Mouse (Mus musculus): ENCODE results near the gene Ndufaf2.

The Ndufaf2 gene

GRCm38 (mm10) chr13:108039902-108040301 is 118.5 kb downstream of the Ndufaf2 start:
- no peak for DNase-seq (ENCODE audit: low spot score in 2 of 2)

- no peak for DNase-seq (ENCODE audit: low spot score in 2 of 2)
These were observed 119.0 kb downstream of the Ndufaf2 start for GRCm38 (mm10) chr13:108039375-108039774.

GRCm38 (mm10) chr13:108032789-108033188 is 125.6 kb downstream of the Ndufaf2 start:
- DNase-seq (ENCODE audit: low spot score in 2 of 2) = no peak

- DNase-seq (ENCODE audit: low spot score in 2 of 2) = no peak
These were observed 132.6 kb downstream of the Ndufaf2 start for GRCm38 (mm10) chr13:108025802-108026201.

GRCm38 (mm10) chr13:108017349-108017748 is 141.1 kb downstream of the Ndufaf2 start:
- DNase-seq (ENCODE audit: low spot score in 2 of 2) = no peak

GRCm38 (mm10) chr13:108015166-108015565 is 143.3 kb downstream of the Ndufaf2 start:
- DNase-seq (ENCODE audit: low spot score in 2 of 2) = no peak

- no peak for DNase-seq (ENCODE audit: low spot score in 2 of 2)
These were observed 144.6 kb downstream of the Ndufaf2 start for GRCm38 (mm10) chr13:108013839-108014238.

- no peak for DNase-seq (ENCODE audit: low spot score in 2 of 2)
These were observed 145.3 kb downstream of the Ndufaf2 start for GRCm38 (mm10) chr13:108013110-108013509.

- DNase-seq (ENCODE audit: low spot score in 2 of 2) = no peak
These were observed 150.6 kb downstream of the Ndufaf2 start for GRCm38 (mm10) chr13:108007861-108008260.

- no peak for DNase-seq (ENCODE audit: low spot score in 2 of 2)
These were observed 162.1 kb downstream of the Ndufaf2 start for GRCm38 (mm10) chr13:107996301-107996700.

- DNase-seq (ENCODE audit: low spot score in 2 of 2) = no peak
These were observed 163.2 kb downstream of the Ndufaf2 start for GRCm38 (mm10) chr13:107995211-107995610.

GRCm38 (mm10) chr13:107992573-107992972 is 165.8 kb downstream of the Ndufaf2 start:
- DNase-seq (ENCODE audit: low spot score in 2 of 2) = no peak

GRCm38 (mm10) chr13:107984641-107985040 is 173.8 kb downstream of the Ndufaf2 start:
- no peak for DNase-seq (ENCODE audit: low spot score in 2 of 2)

GRCm38 (mm10) chr13:107984186-107984585 is 174.2 kb downstream of the Ndufaf2 start:
- no peak for DNase-seq (ENCODE audit: low spot score in 2 of 2)

- no peak for DNase-seq (ENCODE audit: low spot score in 2 of 2)
These were observed 175.1 kb downstream of the Ndufaf2 start for GRCm38 (mm10) chr13:107983231-107983847.

- DNase-seq (ENCODE audit: low spot score in 2 of 2) = no peak
These were observed 179.0 kb downstream of the Ndufaf2 start for GRCm38 (mm10) chr13:107979461-107979860.

- no peak for DNase-seq (ENCODE audit: low spot score in 2 of 2)
These were observed 181.4 kb downstream of the Ndufaf2 start for GRCm38 (mm10) chr13:107976886-107977656.

- no peak for DNase-seq (ENCODE audit: low spot score in 2 of 2)
These were observed 186.0 kb downstream of the Ndufaf2 start for GRCm38 (mm10) chr13:107972451-107972850.

GRCm38 (mm10) chr13:107971868-107972267 is 186.6 kb downstream of the Ndufaf2 start:
- no peak for DNase-seq (ENCODE audit: low spot score in 2 of 2)

GRCm38 (mm10) chr13:107970422-107971142 is 187.8 kb downstream of the Ndufaf2 start:
- DNase-seq (ENCODE audit: low spot score in 2 of 2) = no peak

- DNase-seq (ENCODE audit: low spot score in 2 of 2) = no peak
These were observed 188.4 kb downstream of the Ndufaf2 start for GRCm38 (mm10) chr13:107969961-107970391.

- no peak for DNase-seq (ENCODE audit: low spot score in 2 of 2)
These were observed 193.8 kb downstream of the Ndufaf2 start for GRCm38 (mm10) chr13:107964616-107965015.

GRCm38 (mm10) chr13:107963471-107963870 is 195.0 kb downstream of the Ndufaf2 start:
- DNase-seq (ENCODE audit: low spot score in 2 of 2) = no peak
